Mouse (Mus musculus) CH12.LX (cell line): ENCODE measurements around the gene Zfp423.

ENCODE experiments used
- POLR2A ChIP-seq: IDR thresholded peaks from 2 replicates; pipeline ENCODE4 v1.6.1; 2011; ENCODE audit warnings: low read depth, mild to moderate bottlenecking, improper control_type of control experiment, low read length
- RAD21 ChIP-seq: IDR thresholded peaks from 2 replicates; pipeline ENCODE4 v1.6.1; 2011; ENCODE audit warnings: low read depth, mild to moderate bottlenecking, low read length, improper control_type of control experiment, moderate library complexity
- SIN3A ChIP-seq: IDR thresholded peaks from 2 replicates; pipeline ENCODE4 v1.6.1; 2012; ENCODE audit warnings: low read length, improper control_type of control experiment, inconsistent platforms
- TBP ChIP-seq: conservative IDR thresholded peaks from 2 replicates; pipeline ENCODE4 v1.6.1; 2011; ENCODE audit warnings: low read depth, low read length, improper control_type of control experiment
- ZC3H11A ChIP-seq: IDR thresholded peaks from 2 replicates; pipeline ENCODE4 v1.6.1; 2012; ENCODE audit warnings: low read depth, mild to moderate bottlenecking, inconsistent platforms, low read length, improper control_type of control experiment
- ZKSCAN1 ChIP-seq: IDR thresholded peaks from 2 replicates; pipeline ENCODE4 v1.6.1; 2012; ENCODE audit warnings: low read depth, inconsistent platforms, low read length, improper control_type of control experiment, borderline replicate concordance

- TF ChIP-seq TBP (no peak), SIN3A (no peak), ZC3H11A (no peak), POLR2A (no peak), RAD21 (no peak), ZKSCAN1 (no peak)
These were observed 24.2 kb downstream of the Zfp423 start for GRCm38 (mm10) chr8:87935088-87935680.
